Mouse (Mus musculus) spleen, adult 2 months (tissue): ENCODE measurements at regions not wholly inside any gene's neighbourhood (a gene's known extent, or its start where the extent isn't known, plus 50 kb on each side); places are given as distances from the start of the nearest gene placed in this dataset.

Source experiments
- DNase-seq, 2 experiments: peaks; one replicate each; pipeline versions ENCODE4 v3.0.0 to v3.0.0-alpha.2; 2012 to 2021; ENCODE audit warnings: low spot score in 2 of 2, low read depth in 1 of 2
- H3K27ac ChIP-seq: fragments of 200-500 bp; 2 replicates; pipeline ENCODE4 v1.5.1; 2012; ENCODE audit warnings: low read length, inconsistent platforms; ENCODE audit not compliant: insufficient read depth
- H3K27me3 ChIP-seq: fragments of 200-500 bp; 2 replicates; pipeline ENCODE4 v1.6.1; 2012; ENCODE audit warnings: mild to moderate bottlenecking, moderate library complexity, low read length, inconsistent platforms; ENCODE audit not compliant: control insufficient read depth, insufficient read depth
- H3K36me3 ChIP-seq: fragments of 200-500 bp; 2 replicates; pipeline ENCODE4 v1.6.1; 2012; ENCODE audit warnings: mild to moderate bottlenecking, low read length, inconsistent platforms; ENCODE audit not compliant: control insufficient read depth, insufficient read depth
- H3K4me1 ChIP-seq: fragments of 200-500 bp; 2 replicates; pipeline ENCODE4 v1.6.1; 2011; ENCODE audit warnings: inconsistent platforms; ENCODE audit not compliant: control insufficient read depth, insufficient read depth, insufficient read length
- H3K4me3 ChIP-seq: fragments of 200-500 bp; 2 replicates; pipeline ENCODE4 v1.5.1; 2011; ENCODE audit warnings: mild to moderate bottlenecking, inconsistent platforms; ENCODE audit not compliant: insufficient read depth, insufficient read length; ENCODE audit errors: extremely low read depth
- CTCF ChIP-seq: fragments of 200-500 bp; IDR thresholded peaks from 2 replicates; pipeline ENCODE4 v1.5.1; 2011; ENCODE audit warnings: mild to moderate bottlenecking, inconsistent platforms; ENCODE audit not compliant: insufficient read depth, insufficient read length, insufficient replicate concordance; ENCODE audit errors: extremely low read depth
- POLR2A ChIP-seq: fragments of 200-500 bp; IDR thresholded peaks from 2 replicates; pipeline ENCODE4 v1.6.1; 2011; ENCODE audit warnings: low read depth, low read length, inconsistent platforms
- WGBS: fragments of 180-500 bp; shearing (Covaris S2); methylation state at CpG from one replicate; pipeline ENCODE4 v1.1.7; 2018; 5-methylcytosine and 5-hydroxymethylcytosine counted together

DNA sequence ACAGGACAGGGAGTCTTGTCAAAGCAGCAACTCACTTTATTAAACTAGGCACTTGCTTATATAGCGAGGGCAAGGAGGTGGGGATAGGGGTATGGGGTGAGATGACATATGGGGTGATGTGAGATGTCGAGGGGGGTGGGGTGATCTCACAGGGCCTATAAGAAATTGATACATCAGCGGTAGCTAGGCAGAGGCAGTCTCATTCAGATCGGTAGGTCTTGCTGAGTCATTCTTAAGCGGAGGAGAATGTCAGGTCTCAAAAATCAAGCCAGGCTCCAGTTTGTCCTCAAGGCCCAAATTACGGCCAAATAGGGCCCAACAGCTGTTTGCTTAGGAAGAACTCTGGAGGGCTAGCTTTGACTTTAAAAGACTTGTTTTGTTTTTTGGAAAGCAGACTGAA, 60.7 kb upstream of the Peli1 start:
- Histone ChIP-seq H3K27me3 (no peaks in the 10 kb centered on the region), H3K4me3 (no peak overlapping the region), H3K27ac (no peak overlapping the region), H3K4me1 (peaks cover 8% of the 10 kb centered on the region; the same call in 1 of the 2 replicates), H3K36me3 (no peaks in the 10 kb centered on the region)
- 94% methylated on average over 6 of the region's 6 CpGs for WGBS
- no peak for DNase-seq
- TF ChIP-seq CTCF (no peak), POLR2A (no peak)

DNA sequence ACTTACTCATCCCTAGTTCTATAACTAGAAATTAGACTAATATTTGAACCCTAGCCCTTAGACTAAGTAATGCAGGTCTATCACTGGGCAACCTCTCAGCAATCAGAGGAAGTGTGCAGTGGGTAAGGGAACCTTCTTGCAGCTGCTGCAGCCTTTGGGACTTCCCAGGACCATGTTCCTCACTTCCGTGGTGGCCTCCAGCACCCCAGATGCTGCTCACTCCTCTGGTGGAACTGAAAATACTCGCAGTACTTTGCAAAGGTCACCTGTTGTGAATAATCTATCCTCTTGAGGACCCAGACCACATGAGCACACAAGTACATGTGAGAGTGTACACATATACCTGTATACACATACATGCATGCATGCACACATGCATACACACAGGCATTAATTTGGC, 59.3 kb upstream of the Peli1 start:
- TF ChIP-seq CTCF (no peak), POLR2A (no peak)
- no peaks in the 10 kb centered on the region for H3K36me3 ChIP-seq
- no peak overlapping the region for H3K27ac ChIP-seq
- no peak for DNase-seq
- 66% methylated on average over 2 of the region's 2 CpGs for WGBS
- no peak overlapping the region for H3K4me3 ChIP-seq
- no peaks in the 10 kb centered on the region for H3K27me3 ChIP-seq
- peaks cover 8% of the 10 kb centered on the region; the same call in 1 of the 2 replicates for H3K4me1 ChIP-seq

DNA sequence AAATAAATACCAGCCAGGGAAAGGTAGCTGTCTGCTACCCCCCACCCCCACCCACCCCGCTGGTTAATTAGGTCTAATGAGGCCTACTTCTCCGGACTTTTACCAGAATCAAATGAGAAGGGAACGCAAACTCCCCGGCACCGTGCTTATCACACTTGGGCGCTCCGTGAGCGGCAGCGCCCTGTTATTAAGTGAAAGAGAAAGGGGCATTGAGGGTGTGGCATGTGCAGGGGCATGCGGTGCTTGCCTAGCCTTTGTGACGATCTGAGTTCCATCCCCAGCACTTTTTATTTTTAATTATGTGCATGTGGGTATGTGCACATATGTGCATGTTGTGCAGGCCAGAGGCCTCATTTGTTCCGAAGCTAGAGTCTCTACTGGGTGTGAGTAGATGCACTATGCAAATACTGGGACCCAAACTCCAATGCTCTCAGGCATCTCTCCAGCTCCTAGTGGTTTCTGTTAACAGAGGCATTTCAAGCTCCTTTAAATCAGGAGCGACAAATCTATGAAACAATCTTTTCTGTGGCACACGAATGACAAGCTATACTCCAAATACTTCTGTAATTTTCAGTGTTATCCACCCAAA, 57.8 kb upstream of the Peli1 start:
- 90% methylated on average over 14 of the region's 14 CpGs for WGBS

DNA sequence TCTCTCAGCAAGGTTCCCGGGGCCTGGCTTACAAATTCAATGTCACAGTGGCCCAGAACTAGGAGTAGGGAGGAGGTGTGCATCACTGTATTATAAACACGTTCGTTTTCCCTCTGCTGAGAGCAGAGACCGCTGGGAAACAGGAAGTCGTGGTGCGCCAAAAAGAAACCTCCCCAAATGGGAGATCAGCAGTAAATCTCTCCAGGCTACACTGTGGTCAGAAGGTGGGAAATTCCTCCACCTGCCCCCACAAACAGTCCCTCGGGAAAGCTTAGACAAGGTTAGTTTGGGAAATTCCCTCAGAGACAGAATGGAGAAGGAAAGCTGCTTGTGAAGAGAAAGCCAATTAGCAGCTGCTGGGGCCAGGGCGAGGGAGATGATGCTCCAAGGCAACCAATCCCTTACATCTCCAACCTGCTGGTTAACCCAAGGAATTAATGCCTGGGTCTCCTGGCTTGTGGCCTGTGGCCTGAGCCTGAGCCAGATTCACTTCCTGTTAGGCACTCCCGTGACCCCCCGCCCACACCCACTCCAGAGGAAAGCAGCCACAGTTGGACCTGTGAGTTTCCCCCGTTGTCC, 57.2 kb upstream of the Peli1 start:
- no peaks in the 10 kb centered on the region for H3K27me3 ChIP-seq
- peak in 1 of 2 experiments; percentile 9 for DNase-seq
- TF ChIP-seq POLR2A = no peak
- no peak for TF ChIP-seq CTCF
- H3K27ac ChIP-seq = peak overlapping the region; percentile 22; the same call in 1 of the 2 replicates
- H3K36me3 ChIP-seq = no peaks in the 10 kb centered on the region
- peaks cover 8% of the 10 kb centered on the region; the same call in 1 of the 2 replicates for H3K4me1 ChIP-seq
- whole genome bisulfite sequencing = 22% methylated on average over 11 of the region's 11 CpGs
- peak overlapping the region; percentile 23; the same call in 1 of the 2 replicates for H3K4me3 ChIP-seq

More for the DNA sequence above, 57.8 kb upstream of the Peli1 start:
- Histone ChIP-seq H3K27ac (no peak overlapping the region; the same call in 1 of the 2 replicates), H3K36me3 (no peaks in the 10 kb centered on the region), H3K27me3 (no peaks in the 10 kb centered on the region), H3K4me1 (peaks cover 8% of the 10 kb centered on the region; the same call in 1 of the 2 replicates), H3K4me3 (no peak overlapping the region)
- TF ChIP-seq POLR2A = no peak
- TF ChIP-seq CTCF = no peak
- DNase-seq = no peak

DNA sequence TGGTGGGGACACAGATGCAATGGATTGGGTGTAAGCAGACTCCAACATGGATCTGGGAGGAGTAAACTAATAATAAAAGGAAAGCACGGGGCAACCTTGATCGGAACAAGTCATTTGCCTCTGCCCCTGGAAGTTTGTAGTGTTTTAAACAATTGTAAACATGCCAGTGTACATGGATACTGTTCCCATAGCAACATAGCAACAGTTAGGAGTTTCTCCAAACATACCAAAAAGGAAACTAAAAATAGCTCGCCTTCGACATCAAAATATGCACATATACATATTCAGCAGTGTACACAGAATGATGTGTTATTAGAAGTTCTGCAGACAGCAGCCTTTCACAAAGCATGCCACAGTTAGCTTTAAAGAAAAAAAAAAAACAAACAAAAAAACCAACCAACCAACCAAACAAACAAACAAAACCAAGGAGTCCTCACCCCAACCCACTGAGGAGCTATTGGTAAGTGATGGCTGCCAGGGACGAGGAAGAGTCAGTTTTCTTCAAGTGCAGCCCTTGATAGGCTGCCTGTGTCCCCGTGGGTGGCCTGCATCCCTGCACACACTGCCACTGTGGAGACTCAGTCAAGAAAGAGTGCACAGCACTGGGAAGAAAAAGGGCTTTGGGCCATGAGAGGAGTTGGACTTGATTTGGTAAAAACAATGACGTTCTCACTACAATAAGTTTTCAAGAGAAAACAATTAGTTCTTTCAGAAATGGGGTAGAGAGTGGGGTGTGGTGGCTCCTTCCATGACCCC, 54.8 kb upstream of the Peli1 start:
- no peak overlapping the region for H3K4me3 ChIP-seq
- WGBS = 80% methylated on average over 7 of the region's 7 CpGs
- H3K27ac ChIP-seq = no peak overlapping the region
- H3K4me1 ChIP-seq = peaks cover 8% of the 10 kb centered on the region; the same call in 1 of the 2 replicates
- H3K27me3 ChIP-seq = no peaks in the 10 kb centered on the region
- no peaks in the 10 kb centered on the region for H3K36me3 ChIP-seq
- DNase-seq = no peak
- no peak for TF ChIP-seq POLR2A
- TF ChIP-seq CTCF = no peak

DNA sequence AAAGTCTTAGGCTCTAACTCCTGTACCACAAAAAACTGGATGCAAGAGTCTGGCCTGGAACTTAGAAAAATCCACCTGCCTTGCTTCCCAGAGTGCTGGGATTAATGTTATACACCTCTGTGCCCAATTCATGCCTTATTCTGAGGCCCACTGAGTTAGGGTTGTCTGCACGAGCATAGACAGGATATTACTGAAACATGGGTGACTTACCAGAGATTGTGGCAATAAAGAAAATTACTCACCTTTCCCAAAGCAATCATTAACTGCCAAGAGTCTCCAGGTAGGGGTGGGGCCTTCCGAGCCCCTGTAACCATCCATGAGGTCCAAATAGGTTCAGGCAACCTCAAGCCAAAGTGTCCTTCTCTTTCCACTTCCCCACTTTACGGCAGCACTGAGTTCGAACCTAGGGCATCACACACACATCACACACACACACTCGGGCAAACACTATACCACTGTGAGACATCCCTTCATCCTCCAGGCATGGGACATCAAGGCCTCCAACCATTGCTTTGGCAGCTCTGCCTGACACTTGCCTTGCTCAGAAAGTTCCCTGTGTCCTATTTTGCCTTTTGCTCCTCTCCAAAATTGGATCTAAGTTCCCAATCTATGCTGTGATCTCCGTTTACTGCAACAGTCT, 53.7 kb upstream of the Peli1 start:
- DNase-seq = no peak
- no peaks in the 10 kb centered on the region for H3K36me3 ChIP-seq
- H3K4me3 ChIP-seq = no peak overlapping the region
- H3K27me3 ChIP-seq = no peaks in the 10 kb centered on the region
- peaks cover 8% of the 10 kb centered on the region; the same call in 1 of the 2 replicates for H3K4me1 ChIP-seq
- no peak overlapping the region for H3K27ac ChIP-seq
- 93% methylated on average over 6 of the region's 6 CpGs for WGBS
- no peak for TF ChIP-seq CTCF
- TF ChIP-seq POLR2A = no peak

DNA sequence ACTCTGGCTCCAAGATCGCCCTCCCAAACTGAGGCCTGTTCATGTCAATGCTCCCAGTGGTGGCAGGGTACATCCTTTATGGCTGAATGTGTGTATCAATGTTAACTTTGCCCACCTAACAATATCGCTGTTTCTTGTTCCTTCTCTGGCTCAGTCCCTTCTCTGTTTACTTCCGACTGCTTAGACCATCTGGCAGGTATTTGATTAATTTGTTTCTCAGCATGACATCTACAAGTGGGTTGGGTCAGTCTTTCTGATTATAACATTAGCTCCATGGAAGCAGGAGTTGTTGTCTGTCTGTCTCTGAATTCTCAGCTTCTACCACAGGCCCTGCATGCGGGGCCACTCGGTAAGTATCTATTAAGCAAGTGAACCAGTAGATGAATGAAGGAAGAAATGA, 49.9 kb upstream of the Peli1 start:
- TF ChIP-seq POLR2A (no peak), CTCF (no peak)
- H3K4me3 ChIP-seq = no peak overlapping the region
- no peaks in the 10 kb centered on the region; the same call in 1 of the 2 replicates for H3K4me1 ChIP-seq
- H3K36me3 ChIP-seq = no peaks in the 10 kb centered on the region
- H3K27me3 ChIP-seq = no peaks in the 10 kb centered on the region
- WGBS = 91% methylated on average over 5 of the region's 5 CpGs
- no peak for DNase-seq
- H3K27ac ChIP-seq = no peak overlapping the region
